Mouse (Mus musculus): Measurements from ENCODE around the gene Prkag2.

- TF ChIP-seq CTCF (IDR thresholded peaks at IDR 0.05; ENCODE audit: extremely low read depth, insufficient read depth, low read length) (no peak), POLR2A (IDR thresholded peaks at IDR 0.05; ENCODE audit: extremely low read depth, insufficient read depth, low read length) (no peak)
Observed at GRCm38 (mm10) chr5:25101126-25101523, 683 bp upstream of the Prkag2 start.

Data from cortical plate, adult 2 months (tissue).